Mouse (Mus musculus): ENCODE results near the gene 6430571L13Rik. TPM values are rescaled to one million over a fixed set of nuclear protein-coding genes. Genes with fewer than 3 reads are reported as not detected.

The 6430571L13Rik gene
- total RNA-seq (2021): 1 to 10 TPM; 2.5 to 3.2 TPM
- long read RNA-seq, partial matches to known transcripts: 3 of 5 reads
- long read RNA-seq, other reads (novel, unspliced or antisense): 0 of 5 reads

- peak; percentile 96 for DNase-seq (ENCODE audit: low spot score in 2 of 2)
These were observed at the start of gene 6430571L13Rik for GRCm38 (mm10) chr9:107340267-107340859. TSS of gene 6430571L13Rik (plus strand) at chr9:107340602.

- peak; percentile 89 to 90 for DNase-seq (ENCODE audit: low spot score in 2 of 2)
These were observed 49.5 kb upstream of the 6430571L13Rik start for GRCm38 (mm10) chr9:107290897-107291296.

DNA sequence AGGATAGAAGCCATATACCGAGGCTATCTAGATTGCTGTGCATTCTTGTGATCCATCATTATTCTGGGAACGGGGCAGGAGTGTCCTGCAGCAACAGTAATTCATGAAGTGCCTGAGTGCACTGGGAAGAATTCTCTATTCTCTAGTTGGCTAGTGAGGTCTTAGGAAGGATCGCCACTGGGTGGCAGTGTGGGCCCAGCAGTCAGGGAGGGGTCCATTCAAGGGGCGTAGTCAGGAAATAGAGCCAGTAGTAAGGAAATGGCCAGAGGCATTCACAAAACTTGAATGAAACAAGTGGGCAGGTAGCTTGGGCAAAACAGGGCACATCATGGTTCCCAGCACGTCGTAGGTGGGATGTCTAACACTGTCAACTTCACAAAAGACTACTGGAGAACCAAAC lies 46.2 kb upstream of the 6430571L13Rik start:
- peak; percentile 85 to 87 for DNase-seq (ENCODE audit: low spot score in 2 of 2)

- DNase-seq (ENCODE audit: low spot score in 2 of 2): no peak
These were observed 44.8 kb upstream of the 6430571L13Rik start for GRCm38 (mm10) chr9:107295616-107296015.

- DNase-seq (ENCODE audit: low spot score in 2 of 2): no peak
These were observed 44.6 kb upstream of the 6430571L13Rik start, which contains the start of gene Cish for GRCm38 (mm10) chr9:107296016-107296040. TSS of gene Cish (plus strand) at chr9:107296026.

DNA sequence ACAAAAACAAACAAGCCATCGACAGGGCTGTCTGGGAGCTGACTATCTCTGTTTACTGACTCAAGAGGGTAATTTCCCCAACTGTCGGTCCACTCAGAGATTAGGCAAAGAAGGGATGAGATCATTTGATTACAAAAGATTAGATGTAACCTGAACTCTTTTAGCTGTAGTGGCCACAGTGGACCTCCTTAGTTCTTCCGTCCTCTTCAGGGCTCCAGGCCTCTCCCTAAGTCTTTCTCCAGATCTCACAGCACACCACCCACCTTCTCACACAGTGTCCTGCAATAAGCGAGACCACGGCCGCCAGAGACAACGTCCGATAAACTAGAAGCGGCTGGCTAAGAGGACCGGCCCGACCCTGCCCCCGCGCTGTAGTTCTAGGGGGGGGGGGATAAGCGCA lies 44.4 kb upstream of the 6430571L13Rik start:
- DNase-seq (ENCODE audit: low spot score in 2 of 2): no peak

- DNase-seq (ENCODE audit: low spot score in 2 of 2): peak; percentile 94 to 96
These were observed 43.9 kb upstream of the 6430571L13Rik start for GRCm38 (mm10) chr9:107296501-107296965.

DNA sequence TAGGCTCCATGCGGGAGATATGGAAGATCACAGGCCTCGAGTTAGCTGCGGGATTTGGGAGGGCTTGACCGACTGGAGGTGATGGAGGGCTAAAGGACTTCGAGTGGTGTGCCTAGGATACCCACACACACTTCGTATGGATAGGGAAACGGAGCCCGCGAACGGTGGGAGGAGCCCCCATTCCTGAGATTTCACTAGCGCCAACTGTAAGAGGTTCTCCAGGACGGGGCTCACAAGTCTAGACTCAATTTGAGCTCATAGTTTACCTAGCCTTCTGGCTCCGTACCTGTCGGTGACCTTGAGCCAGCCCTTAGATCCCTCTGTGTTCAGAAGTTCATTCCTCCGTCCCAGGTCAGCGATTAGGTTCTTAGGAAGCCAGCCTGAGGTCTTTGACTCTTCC lies 43.3 kb upstream of the 6430571L13Rik start:
- DNase-seq (ENCODE audit: low spot score in 2 of 2): no peak

DNA sequence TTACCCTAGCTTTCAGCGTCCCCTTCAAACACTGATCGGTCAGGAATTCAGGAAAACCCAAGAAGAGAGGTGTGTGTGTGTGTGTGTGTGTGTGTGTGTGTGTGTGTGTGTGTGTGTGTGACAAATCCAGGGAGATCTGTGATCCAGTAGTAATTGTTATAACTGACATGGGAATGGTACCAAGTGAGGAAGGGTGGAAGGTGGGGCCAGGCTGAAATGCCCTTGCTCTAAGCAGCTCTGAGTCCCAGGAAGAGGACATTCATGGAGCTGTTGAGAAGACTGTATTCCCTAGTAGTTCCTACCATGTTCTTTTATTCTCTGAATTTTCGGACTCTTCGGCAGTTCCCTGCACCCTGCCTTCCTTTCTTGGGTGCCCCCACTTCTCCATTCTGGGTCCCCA lies 42.7 kb upstream of the 6430571L13Rik start:
- no peak for DNase-seq (ENCODE audit: low spot score in 2 of 2)

DNA sequence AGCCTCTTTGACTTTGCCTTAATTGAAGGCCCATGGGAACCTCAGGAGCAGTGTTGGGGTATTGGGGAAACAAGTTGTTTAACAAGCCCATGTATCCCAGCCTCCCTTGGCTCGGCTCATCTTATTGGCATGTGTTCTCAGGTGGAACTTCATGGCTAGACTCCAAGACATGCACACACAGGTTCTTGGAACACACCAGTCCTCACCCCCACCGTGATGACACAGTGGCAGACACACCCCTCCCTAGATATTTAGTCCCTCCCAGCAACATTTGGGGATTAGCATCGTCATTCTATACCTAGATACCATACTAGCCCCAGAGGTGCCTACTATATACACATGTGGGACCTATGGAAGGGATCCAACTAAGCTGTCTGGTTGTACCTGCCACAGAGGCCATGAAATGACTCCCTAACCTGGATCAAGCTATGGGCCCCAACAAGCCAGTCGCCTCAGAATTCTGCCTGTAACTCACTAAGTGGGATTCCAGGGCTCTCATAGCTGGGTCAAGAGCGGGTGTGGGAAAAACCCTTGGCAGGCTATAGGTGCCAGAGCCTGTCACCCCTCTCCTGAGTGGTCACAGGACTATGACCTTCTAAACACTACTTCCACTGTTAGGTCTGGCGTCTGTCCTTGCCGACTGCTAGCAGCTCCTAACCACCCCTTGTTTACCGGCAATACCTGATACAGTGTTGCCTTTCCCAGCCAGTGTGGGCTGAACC lies 42.2 kb upstream of the 6430571L13Rik start:
- no peak for DNase-seq (ENCODE audit: low spot score in 2 of 2)

DNA sequence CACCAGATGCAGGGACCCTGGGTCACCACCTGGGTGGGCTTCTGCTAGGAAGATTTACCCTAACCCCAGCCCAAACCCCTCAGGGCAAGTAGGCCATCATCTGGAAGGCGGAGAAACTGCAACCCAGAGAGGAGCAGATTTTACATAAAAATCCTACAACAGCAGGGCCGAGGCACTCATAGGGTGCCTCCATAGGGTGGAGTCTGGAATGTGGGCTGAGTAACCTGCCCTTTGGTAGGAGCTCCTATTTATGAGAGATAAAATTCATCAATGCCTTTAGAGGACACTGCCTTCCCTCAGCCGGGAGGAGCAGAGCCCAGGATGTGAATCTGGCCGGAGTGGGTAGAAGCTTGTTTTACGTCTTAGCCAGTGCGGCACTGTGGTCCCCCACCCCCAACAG lies 41.5 kb upstream of the 6430571L13Rik start:
- DNase-seq (ENCODE audit: low spot score in 2 of 2): no peak

DNA sequence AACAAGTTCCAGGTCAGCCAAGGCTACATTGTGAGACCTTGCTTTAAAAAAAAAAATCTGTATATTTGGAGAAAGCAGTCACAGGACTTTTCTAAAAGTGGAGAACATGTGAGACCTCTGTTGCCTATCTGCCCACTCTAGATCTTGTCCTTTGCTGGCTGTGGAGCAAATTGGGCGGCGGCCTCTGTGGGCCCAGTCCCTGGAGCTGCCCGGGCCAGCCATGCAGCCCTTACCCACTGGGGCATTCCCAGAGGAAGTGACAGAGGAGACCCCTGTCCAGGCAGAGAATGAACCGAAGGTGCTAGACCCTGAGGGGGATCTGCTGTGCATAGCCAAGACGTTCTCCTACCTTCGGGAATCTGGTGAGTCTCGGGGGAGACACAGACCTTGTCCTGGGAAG lies 40.6 kb upstream of the 6430571L13Rik start:
- DNase-seq (ENCODE audit: low spot score in 2 of 2): no peak

GRCm38 (mm10) chr9:107300224-107300973 lies 40.0 kb upstream of the 6430571L13Rik start:
- no peak for DNase-seq (ENCODE audit: low spot score in 2 of 2)

DNA sequence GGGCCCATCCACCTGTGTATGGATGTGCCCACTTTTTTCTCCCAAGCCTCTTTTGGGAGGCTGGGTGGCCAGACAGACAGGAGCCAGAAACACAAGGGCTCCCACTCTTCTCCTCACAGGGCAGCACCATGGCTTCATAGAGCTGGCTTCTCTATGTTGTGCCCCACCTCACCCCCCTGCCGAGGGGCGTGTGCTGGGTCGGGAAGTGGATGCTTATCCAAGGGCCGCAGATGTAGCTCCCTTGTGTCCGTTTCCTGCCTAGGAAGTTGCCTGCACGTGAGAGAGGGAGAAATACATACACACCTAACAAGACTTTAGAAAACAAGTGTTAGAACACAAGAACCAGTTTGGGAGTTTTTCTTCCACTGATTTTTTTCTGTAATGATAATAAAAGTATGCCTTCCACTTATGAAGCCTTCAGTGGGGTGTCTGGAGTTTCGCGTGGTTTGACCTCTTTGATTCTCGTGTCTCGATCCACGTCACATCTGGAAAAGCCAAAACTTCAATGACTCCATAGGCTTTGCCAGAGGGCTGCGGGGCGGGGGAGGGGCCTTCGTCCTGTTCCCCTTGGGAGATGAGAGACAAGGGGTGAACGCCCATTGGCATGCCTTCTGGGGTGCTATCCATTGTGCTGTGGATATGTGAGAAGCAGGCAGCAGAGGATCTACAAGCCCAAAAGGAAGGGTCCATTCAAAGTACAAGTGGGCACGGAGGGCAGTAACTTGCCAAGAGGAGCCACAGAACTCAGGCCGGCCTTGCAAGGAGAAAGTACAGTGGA lies 38.7 kb upstream of the 6430571L13Rik start:
- DNase-seq (ENCODE audit: low spot score in 2 of 2): no peak

GRCm38 (mm10) chr9:107302592-107302991 lies 37.8 kb upstream of the 6430571L13Rik start:
- no peak for DNase-seq (ENCODE audit: low spot score in 2 of 2)

DNA sequence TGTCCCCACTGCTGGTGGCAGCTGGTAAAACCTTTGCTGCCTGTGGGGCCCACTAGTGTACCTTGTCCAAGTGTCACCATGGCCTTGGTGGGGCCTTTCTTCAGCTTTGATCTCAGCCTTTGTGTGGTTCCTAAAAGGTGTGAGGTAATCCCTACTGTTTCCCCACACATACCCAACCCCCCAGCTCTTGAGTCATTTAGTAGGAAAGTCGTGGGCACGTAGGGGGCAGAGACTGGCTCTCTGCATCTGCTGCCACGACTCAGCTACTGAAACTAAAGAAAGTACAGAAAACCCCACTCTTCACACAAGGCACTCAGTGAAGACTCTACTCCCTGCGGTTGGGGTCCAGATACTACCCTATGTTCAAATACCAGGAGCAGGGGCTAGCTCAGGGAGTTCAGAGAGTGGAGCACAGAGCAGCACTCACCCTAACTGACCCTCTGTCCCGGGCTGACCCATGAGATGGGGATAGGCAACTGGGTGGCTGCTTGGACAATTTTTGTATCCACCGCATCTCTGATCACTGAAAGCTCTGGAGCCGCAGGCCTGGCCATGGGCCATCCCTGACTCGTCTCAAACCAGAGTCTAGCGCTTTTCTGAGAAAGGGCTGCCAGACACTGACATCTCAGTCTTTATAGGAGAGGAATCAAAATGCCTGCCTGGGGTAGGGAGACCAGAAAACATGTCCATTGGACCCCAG lies 37.1 kb upstream of the 6430571L13Rik start:
- DNase-seq (ENCODE audit: low spot score in 2 of 2): no peak

DNA sequence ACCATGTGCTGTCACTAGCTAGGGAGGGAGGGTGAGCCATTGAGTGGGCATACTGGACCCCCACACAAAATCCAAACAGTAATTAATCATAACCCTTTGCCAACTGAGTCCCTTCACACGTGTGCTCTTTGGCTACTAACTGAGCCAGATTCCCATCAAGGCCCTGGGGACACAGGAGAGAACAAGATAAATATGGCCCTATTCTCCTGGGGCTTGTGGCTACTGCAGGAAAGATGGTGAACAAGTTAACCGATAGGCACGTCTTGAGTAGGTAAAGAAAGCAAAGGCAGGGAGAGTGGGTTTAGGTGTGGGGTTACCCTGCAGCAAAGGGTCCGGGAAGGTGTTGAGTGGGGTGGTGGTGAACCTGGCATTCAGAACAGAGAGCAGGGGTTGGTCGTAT lies 36.5 kb upstream of the 6430571L13Rik start:
- DNase-seq (ENCODE audit: low spot score in 2 of 2): no peak

DNA sequence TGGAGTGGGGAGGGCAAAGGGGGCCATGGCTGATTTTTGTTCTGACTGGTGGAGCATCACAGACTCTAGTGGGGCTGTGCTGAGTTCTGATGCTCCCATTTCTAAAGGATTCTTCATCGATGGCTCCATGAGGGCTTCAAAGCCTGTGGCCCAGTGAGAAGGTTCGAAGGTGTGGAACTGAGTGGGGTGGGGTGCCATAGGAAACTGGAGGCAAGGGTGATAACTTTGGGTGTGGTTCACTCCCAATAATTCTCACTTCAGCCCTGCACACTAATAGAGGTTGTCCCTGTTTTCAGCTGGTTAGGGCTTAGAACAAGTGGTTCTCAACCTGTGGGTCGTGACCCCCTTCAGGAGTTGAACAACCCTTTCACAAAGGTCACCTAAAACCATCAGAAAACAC lies 36.0 kb upstream of the 6430571L13Rik start:
- no peak for DNase-seq (ENCODE audit: low spot score in 2 of 2)

DNA sequence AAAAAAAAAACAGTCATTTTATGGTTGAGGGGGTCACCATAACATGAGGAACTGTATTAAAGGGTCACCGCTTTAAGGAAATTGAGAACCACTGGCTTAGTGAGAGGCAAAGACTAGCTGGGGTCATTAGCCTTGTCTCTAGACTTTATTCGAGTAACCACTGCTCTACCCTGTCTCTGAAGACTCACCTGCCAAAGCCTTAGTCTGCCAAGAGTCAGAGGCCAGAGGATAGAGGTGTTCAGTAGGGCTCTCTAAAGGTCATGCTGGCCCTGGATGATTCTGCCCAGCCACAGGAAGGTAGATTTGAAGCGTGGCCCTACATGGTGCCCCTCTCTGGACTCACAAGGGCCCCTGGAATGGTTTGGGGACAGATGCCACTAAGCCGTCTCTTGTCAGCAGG lies 35.4 kb upstream of the 6430571L13Rik start:
- DNase-seq (ENCODE audit: low spot score in 2 of 2): no peak

GRCm38 (mm10) chr9:107305601-107306542 lies 34.5 kb upstream of the 6430571L13Rik start:
- no peak for DNase-seq (ENCODE audit: low spot score in 2 of 2)
